Mouse (Mus musculus) bone marrow macrophage, adult 2 months (primary cell): ENCODE results near the gene Gnb3. TPM values are rescaled to one million over a fixed set of nuclear protein-coding genes. Genes with fewer than 3 reads are reported as not detected.

Experiments
- H3K27ac ChIP-seq: 2 replicates; pipeline ENCODE4 v1.5.1; 2012; ENCODE audit warnings: low read depth, low read length; ENCODE audit not compliant: insufficient read depth
- H3K4me1 ChIP-seq: 2 replicates; pipeline ENCODE4 v1.6.1; 2012; ENCODE audit warnings: low read length; ENCODE audit not compliant: control insufficient read depth, insufficient read depth
- H3K4me3 ChIP-seq: 2 replicates; pipeline ENCODE4 v1.5.1; 2012; ENCODE audit warnings: mild to moderate bottlenecking, low read length, moderate library complexity; ENCODE audit not compliant: insufficient read depth
- CTCF ChIP-seq: IDR thresholded peaks from 2 replicates; pipeline ENCODE4 v1.5.1; 2012; ENCODE audit warnings: low read depth, mild to moderate bottlenecking, low read length, moderate library complexity
- POLR2A ChIP-seq: IDR thresholded peaks from 2 replicates; pipeline ENCODE4 v1.6.1; 2012; ENCODE audit warnings: mild to moderate bottlenecking, low read depth, low read length, borderline replicate concordance
- polyA plus RNA-seq: library from polyadenylated mRNA; stranded (reverse); fragments of >200 nt; gene quantifications from 2 replicates; pipeline ENCODE4 v1.2.4, GENCODE M21; 2012; ENCODE audit not compliant: missing spikeins, insufficient read depth, insufficient read length

Gene Gnb3
- not detected in 2 replicates for polyA plus RNA-seq

DNA sequence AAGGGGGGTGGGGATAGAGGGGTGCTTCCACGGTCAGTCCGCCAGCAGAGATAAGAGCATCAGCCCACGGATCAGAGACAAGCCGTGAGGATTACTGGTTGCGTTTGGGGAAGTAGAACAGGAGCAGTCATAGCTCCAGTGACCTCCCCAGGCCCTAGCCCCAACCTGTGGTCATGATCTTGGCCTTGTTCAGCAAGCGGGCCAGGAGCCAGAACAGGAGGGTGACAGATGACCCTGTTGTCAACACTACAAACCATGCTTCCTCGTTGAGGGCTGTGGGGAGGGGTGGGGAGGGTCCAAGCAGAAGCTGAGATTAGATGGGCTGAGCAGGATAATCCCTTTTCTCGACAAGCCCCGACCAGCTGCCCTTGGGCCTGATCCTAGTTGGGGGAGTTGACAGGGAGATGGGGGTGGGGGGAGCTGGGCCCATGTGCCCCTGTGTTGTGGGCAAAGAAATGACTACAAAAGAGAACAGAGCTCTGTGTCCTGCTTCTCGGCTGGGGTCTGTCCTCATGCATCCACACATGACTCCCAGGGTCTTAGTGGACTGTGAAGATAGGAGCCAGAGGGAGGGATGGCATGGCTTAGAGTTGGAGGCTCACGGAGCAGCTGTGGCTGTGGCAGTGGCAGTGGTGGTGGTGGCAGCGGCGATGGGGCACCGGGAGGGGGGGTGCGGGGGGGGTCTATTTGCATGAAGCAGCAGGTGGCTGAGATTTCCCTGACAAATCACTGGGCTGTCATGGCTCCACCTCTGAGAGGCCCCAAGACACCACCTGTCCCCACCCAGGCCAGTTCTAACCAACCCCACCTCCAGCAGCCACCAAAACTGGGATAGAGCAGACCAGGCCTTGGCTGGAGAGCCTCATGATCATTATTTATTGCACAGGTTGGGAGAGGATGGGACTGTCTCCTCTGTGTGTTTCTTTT lies at the start of gene Gnb3:
Gene Gnb3, minus strand, starts transcription at position 35 of the 927 bp plus-strand sequence.
- TF ChIP-seq POLR2A, result no peak
- TF ChIP-seq CTCF, result no peak
- no peak within 1 kb of the TSS for H3K4me3 ChIP-seq
- H3K27ac ChIP-seq, result no peak within 1 kb of the TSS
- H3K4me1 ChIP-seq, result peaks cover 20% of the 10 kb centered on the region

DNA sequence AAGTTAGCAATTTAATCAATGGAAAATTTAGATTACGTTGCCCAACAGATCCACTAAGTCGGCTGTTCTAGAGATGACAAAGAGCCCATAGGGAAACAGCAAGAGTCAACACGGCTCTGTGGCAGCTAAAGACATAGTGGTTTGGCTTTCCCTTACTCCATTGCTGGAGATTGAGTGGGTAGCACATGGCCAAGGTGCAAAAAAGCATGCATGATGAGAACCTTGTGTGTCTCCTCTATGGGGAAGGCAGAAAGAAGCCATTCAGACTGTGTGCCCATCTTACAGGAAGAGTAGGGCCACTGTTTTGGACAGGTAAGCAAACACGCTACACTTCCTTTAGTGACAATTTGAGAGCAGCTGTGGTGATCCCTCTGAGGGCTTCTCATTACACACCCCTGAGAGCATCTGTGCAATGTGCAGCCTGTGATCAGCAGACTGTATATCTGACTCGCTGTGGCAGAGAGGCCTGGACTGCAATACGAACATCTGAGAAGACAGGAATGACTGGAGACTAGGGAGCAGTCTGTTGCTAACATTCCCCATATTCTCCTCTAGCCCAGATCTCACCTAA lies 48.6 kb upstream of the Gnb3 start:
- peaks cover 25% of the 10 kb centered on the region for H3K4me1 ChIP-seq
- TF ChIP-seq POLR2A, result no peak
- TF ChIP-seq CTCF, result no peak
- no peak overlapping the region for H3K4me3 ChIP-seq
- H3K27ac ChIP-seq, result no peak overlapping the region

DNA sequence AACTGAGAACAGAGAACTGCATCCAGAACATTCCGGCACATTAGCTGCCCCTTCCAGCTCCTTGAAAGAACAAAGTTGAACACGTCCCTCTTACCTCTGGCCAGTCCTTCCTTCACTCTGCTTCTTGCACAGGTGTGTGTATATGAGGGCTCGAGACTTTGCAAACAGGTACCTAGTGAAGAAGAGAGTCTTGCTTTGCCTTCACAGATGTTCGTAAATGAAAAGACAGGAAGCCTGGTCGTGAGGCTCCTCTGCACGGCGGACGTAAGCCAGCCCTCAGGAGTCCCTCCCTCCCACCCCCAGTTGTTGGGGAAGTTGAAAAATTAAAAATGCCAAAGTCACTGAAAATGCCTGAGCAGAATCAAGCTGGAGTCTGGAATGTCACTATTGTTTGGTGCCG lies 47.9 kb upstream of the Gnb3 start, which contains the start of gene Cd4:
Gene Cd4, minus strand, starts transcription at position 236 of the 400 bp plus-strand sequence.
- H3K27ac ChIP-seq, result no peak within 1 kb of the TSS
- H3K4me3 ChIP-seq, result no peak within 1 kb of the TSS
- peaks cover 21% of the 10 kb centered on the region for H3K4me1 ChIP-seq
- TF ChIP-seq POLR2A (no peak), CTCF (no peak)

DNA sequence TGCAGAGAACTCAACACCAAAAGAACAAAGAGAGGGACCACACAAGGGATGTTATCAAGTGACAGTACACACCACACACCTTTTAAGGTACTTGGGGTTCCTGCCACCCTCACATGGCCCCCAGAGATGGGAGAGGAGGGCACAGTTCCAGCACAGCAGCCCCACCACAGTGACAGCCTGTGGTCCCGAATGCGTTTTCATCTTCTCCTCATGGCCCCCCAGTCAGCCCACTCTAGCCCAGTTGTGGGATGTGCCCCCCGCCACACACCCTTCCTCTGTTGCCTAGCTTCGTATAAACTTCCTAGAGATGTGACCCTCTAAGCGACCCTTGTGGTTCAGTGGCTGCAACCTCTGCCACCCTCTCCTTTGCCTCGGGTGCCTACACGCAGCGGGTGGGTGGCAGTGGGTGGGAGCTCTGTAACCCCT lies 45.9 kb upstream of the Gnb3 start:
- Histone ChIP-seq H3K4me1 (peaks cover 12% of the 10 kb centered on the region), H3K4me3 (no peak overlapping the region), H3K27ac (no peak overlapping the region)
- TF ChIP-seq CTCF (no peak), POLR2A (no peak)

DNA sequence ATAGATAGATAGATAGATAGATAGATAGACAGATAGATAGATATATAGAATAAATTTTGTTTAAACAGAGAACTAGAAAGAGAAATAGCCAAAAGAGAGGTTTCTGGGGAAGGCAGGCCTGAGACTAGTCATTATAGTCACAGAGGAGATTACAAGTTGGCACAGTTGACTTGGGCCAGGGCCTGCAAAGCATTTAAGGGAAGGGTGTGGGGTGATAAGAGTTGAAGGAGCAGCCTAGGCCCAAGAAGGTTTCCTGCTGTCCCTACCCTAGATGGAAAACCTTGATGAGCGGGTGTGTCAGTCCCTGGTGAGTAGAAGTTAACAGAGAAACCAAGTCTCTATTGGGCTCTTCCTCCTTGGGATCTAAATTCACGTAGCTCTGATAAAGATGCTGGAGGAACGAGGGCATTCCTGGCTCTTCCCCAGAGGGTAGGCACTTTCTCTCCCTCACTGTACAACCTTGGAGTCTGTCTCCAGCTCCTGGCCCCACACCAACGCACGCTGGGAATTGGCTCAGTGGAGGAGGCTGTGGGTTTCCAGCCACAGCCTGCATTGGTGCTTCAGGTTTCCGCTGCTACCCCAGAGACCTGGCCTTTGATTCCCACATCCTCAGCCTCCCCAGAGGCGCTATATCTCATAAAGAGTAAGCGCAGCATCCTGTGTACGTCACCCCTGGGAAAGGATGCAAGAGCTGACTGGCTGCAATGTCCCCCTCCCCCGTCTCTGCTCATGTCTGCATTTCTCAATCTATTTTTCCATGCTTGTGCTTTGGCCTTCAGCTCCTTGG lies 44.8 kb upstream of the Gnb3 start:
- Histone ChIP-seq H3K27ac (no peak overlapping the region), H3K4me3 (no peak overlapping the region)

DNA sequence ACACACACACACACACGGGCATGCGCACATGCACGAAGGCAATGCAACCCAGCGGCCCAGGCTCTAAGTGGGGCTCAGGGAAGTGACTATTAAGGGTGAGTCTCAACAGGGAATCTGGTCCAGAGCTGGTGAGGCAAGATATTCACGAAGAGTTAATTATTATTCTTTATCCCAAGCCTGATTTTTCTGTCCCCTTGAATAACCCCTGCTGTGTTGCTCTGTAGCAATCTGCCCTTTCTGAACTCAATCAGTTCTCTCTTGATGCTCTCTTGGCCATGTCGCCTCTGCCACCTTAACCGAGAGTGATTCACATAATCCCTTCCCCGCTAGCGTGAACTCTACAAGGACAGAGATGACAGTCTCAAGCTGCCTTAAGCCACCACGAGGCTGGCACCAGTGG lies 43.3 kb upstream of the Gnb3 start:
- H3K4me1 ChIP-seq, result peaks cover 3% of the 10 kb centered on the region; the same call in 1 of the 2 replicates
- no peak overlapping the region for H3K4me3 ChIP-seq
- H3K27ac ChIP-seq, result no peak overlapping the region
- no peak for TF ChIP-seq POLR2A
- no peak for TF ChIP-seq CTCF

More for the DNA sequence above, 44.8 kb upstream of the Gnb3 start:
- H3K4me1 ChIP-seq, result peaks cover 3% of the 10 kb centered on the region; the same call in 1 of the 2 replicates
- TF ChIP-seq CTCF (no peak), POLR2A (no peak)

DNA sequence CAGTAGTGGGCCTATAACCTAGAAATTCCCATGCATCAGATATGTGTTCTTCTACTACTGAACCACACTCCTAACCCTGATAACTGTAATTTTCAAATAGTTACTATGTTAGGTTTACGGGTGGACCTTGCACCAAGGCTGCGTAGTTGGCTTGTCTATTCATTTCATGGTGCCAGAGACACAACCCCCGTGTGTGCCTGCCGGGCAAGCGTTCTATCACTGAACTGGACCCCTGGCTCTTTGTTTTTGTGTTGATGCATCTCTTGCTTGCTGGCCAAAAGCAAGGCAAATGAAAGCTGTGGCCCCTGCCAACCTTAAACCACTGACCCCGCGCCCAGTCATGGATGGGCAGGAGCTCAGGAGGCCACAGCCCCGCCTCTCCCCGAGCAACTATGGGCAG lies 41.7 kb upstream of the Gnb3 start:
- Histone ChIP-seq H3K27ac (no peak overlapping the region), H3K4me3 (no peak overlapping the region), H3K4me1 (peaks cover 3% of the 10 kb centered on the region; the same call in 1 of the 2 replicates)
- no peak for TF ChIP-seq POLR2A
- no peak for TF ChIP-seq CTCF

DNA sequence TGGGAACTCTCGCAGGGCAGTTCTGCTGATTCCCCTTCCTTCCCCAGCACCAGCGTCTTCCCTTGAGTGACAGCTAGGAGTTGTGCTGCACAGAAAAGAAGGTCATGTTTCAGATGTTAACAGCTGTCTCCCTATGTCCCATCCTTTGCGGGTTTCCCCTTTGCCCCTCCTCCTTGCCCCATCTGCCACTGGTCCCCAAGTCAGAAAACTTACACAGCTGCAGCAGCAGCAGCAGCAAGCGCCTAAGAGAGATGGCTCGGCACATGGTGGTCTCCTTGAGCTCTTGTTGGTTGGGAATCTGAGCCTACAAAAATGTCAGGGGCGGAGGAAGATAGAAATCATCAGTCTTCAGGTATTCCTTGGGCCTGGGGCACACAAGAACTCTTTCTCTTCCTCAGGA lies 39.3 kb upstream of the Gnb3 start:
- no peak overlapping the region for H3K4me3 ChIP-seq

DNA sequence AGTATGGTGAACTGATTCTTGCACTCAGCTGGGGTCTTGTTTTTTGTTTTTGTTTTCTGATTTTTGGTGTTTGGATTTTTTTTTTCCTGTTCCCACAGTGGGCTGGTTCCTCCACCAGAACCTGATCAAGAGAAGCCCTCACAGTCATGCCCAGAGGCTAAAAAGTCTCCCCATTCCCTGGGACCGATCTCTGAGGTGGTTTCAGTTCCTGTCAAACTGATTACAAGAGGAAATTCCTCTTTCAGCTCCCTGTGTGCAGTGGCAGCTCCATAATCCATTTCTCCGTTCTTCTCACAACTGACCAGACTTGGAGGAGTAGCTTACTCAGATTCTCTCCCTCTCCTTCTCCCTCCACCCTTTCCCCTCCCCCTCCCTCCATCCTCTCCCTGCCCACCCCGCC lies 34.3 kb upstream of the Gnb3 start:
- peak overlapping the region; percentile 72 for H3K27ac ChIP-seq
- TF ChIP-seq POLR2A, result no peak
- no peak for TF ChIP-seq CTCF
- H3K4me3 ChIP-seq, result no peak overlapping the region
- H3K4me1 ChIP-seq, result peaks cover 15% of the 10 kb centered on the region

More for the DNA sequence above, 39.3 kb upstream of the Gnb3 start:
- TF ChIP-seq POLR2A (no peak), CTCF (no peak)
- peaks cover 10% of the 10 kb centered on the region for H3K4me1 ChIP-seq
- no peak overlapping the region for H3K27ac ChIP-seq

DNA sequence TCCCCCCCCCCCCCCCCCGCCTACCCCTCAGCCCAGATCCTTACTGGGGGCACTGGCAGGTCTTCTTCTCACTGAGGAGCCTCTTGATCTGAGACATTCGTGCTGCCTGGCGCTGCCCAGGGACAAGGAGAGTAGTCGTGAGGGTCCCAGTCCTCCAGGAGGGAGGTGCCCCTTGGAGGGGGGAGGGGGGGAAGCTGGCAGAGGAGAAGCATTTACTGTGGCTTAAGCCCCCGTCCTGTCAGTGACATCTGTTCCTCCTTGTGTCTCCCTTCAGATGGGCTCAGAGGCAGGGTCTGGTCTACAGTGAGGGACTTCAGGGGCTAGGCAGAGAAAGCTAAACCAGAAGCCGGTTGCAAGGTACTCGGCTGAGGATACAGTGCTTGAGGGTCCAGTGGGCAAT lies 26.5 kb upstream of the Gnb3 start:
- Histone ChIP-seq H3K27ac (no peak overlapping the region), H3K4me1 (peaks cover 22% of the 10 kb centered on the region), H3K4me3 (no peak overlapping the region)
- TF ChIP-seq POLR2A (no peak), CTCF (no peak)
